Mouse (Mus musculus): ENCODE data around the gene Wdr76. TPM values are rescaled to one million over a fixed set of nuclear protein-coding genes. Genes with fewer than 3 reads are reported as not detected.

Gene Wdr76
- polyA plus RNA-seq, 1 experiment from 2014 or later, result 7.6 TPM

GRCm38 (mm10) chr2:121549630-121550029 lies 43.1 kb downstream of the Wdr76 start:
- ATAC-seq (ENCODE audit: low FRiP score), result no peak
- H3K4me2 ChIP-seq (replicated peaks), result no peak overlapping the region
- no peak overlapping the region for H3K4me3 ChIP-seq
- H3K36me3 ChIP-seq, result peaks cover 62% of the 10 kb centered on the region
- H3K9me3 ChIP-seq (replicated peaks), result no peaks in the 10 kb centered on the region
- H3K9ac ChIP-seq, result no peak overlapping the region
- 92% methylated on average over 6 of the region's 6 CpGs for WGBS
- no peak overlapping the region for H3K27ac ChIP-seq
- H3K4me1 ChIP-seq, result no peaks in the 10 kb centered on the region
- no peaks in the 10 kb centered on the region for H3K27me3 ChIP-seq

GRCm38 (mm10) chr2:121551271-121551670 lies 44.7 kb downstream of the Wdr76 start:
- Histone ChIP-seq H3K9ac (no peak overlapping the region), H3K4me1 (no peaks in the 10 kb centered on the region), H3K9me3 (replicated peaks) (no peaks in the 10 kb centered on the region), H3K4me2 (replicated peaks) (no peak overlapping the region), H3K4me3 (no peak overlapping the region), H3K27me3 (no peaks in the 10 kb centered on the region), H3K36me3 (peaks cover 52% of the 10 kb centered on the region), H3K27ac (no peak overlapping the region)
- 84% methylated on average over 8 of the region's 8 CpGs for WGBS
- ATAC-seq (ENCODE audit: low FRiP score), result no peak

GRCm38 (mm10) chr2:121563117-121563516 lies 56.6 kb downstream of the Wdr76 start:
- Histone ChIP-seq H3K4me2 (replicated peaks) (no peak overlapping the region), H3K36me3 (peaks cover 15% of the 10 kb centered on the region; the same call in 1 of the 2 replicates), H3K27ac (no peak overlapping the region), H3K4me1 (peaks cover 2% of the 10 kb centered on the region; the same call in 1 of the 2 replicates), H3K4me3 (no peak overlapping the region), H3K9me3 (replicated peaks) (no peaks in the 10 kb centered on the region), H3K9ac (no peak overlapping the region), H3K27me3 (no peaks in the 10 kb centered on the region)
- ATAC-seq (ENCODE audit: low FRiP score), result no peak
- 93% methylated on average over 3 of the region's 3 CpGs for WGBS

GRCm38 (mm10) chr2:121565911-121566310 lies 59.4 kb downstream of the Wdr76 start:
- Histone ChIP-seq H3K4me3 (no peak overlapping the region), H3K27me3 (no peaks in the 10 kb centered on the region), H3K4me1 (peaks cover 2% of the 10 kb centered on the region; the same call in 1 of the 2 replicates), H3K36me3 (peaks cover 14% of the 10 kb centered on the region), H3K4me2 (replicated peaks) (no peak overlapping the region), H3K9me3 (replicated peaks) (no peaks in the 10 kb centered on the region), H3K9ac (no peak overlapping the region), H3K27ac (no peak overlapping the region)
- no peak for ATAC-seq (ENCODE audit: low FRiP score)
- WGBS, result 69% methylated on average over 5 of the region's 5 CpGs

- Histone ChIP-seq H3K36me3 (peaks cover 15% of the 10 kb centered on the region), H3K27me3 (no peaks in the 10 kb centered on the region), H3K9me3 (replicated peaks) (no peaks in the 10 kb centered on the region), H3K4me3 (no peak overlapping the region), H3K4me1 (peaks cover 2% of the 10 kb centered on the region; the same call in 1 of the 2 replicates), H3K27ac (no peak overlapping the region), H3K4me2 (replicated peaks) (no peak overlapping the region), H3K9ac (no peak overlapping the region)
- no peak for ATAC-seq (ENCODE audit: low FRiP score)
- WGBS, result 90% methylated on average over 3 of the region's 3 CpGs
Measured at GRCm38 (mm10) chr2:121570049-121570448, 63.5 kb downstream of the Wdr76 start.

GRCm38 (mm10) chr2:121570999-121571655 lies 64.6 kb downstream of the Wdr76 start:
- H3K4me3 ChIP-seq, result no peak overlapping the region
- H3K4me1 ChIP-seq, result peaks cover 8% of the 10 kb centered on the region
- no peak overlapping the region for H3K9ac ChIP-seq
- H3K27ac ChIP-seq, result no peak overlapping the region
- no peak overlapping the region for H3K4me2 ChIP-seq (replicated peaks)
- ATAC-seq (ENCODE audit: low FRiP score), result no peak
- no peaks in the 10 kb centered on the region for H3K27me3 ChIP-seq
- H3K9me3 ChIP-seq (replicated peaks), result no peaks in the 10 kb centered on the region
- WGBS, result 73% methylated on average over 8 of the region's 8 CpGs
- H3K36me3 ChIP-seq, result peaks cover 15% of the 10 kb centered on the region

- Histone ChIP-seq H3K27ac (no peak overlapping the region), H3K4me2 (replicated peaks) (no peak overlapping the region), H3K9ac (no peak overlapping the region), H3K9me3 (replicated peaks) (no peaks in the 10 kb centered on the region), H3K4me1 (peaks cover 7% of the 10 kb centered on the region; the same call in 1 of the 2 replicates), H3K27me3 (no peaks in the 10 kb centered on the region), H3K36me3 (peaks cover 15% of the 10 kb centered on the region), H3K4me3 (no peak overlapping the region)
- 18% methylated on average over 7 of the region's 7 CpGs for WGBS
- ATAC-seq (ENCODE audit: low FRiP score), result peak; percentile 86
Measured at GRCm38 (mm10) chr2:121571780-121572179, 65.3 kb downstream of the Wdr76 start.

GRCm38 (mm10) chr2:121574066-121574630 lies 67.6 kb downstream of the Wdr76 start:
- no peak overlapping the region for H3K9ac ChIP-seq
- ATAC-seq (ENCODE audit: low FRiP score), result no peak
- 82% methylated on average over 9 of the region's 9 CpGs for WGBS
- H3K27me3 ChIP-seq, result no peaks in the 10 kb centered on the region
- H3K27ac ChIP-seq, result no peak overlapping the region
- H3K4me1 ChIP-seq, result peaks cover 7% of the 10 kb centered on the region; the same call in 1 of the 2 replicates
- H3K9me3 ChIP-seq (replicated peaks), result no peaks in the 10 kb centered on the region
- H3K4me3 ChIP-seq, result no peak overlapping the region
- peaks cover 9% of the 10 kb centered on the region for H3K36me3 ChIP-seq
- H3K4me2 ChIP-seq (replicated peaks), result no peak overlapping the region

GRCm38 (mm10) chr2:121575741-121576201 lies 69.2 kb downstream of the Wdr76 start:
- H3K27me3 ChIP-seq, result no peaks in the 10 kb centered on the region
- no peak overlapping the region for H3K4me2 ChIP-seq (replicated peaks)
- 70% methylated on average over 8 of the region's 8 CpGs for WGBS
- no peak overlapping the region for H3K4me3 ChIP-seq
- ATAC-seq (ENCODE audit: low FRiP score), result no peak
- peaks cover 7% of the 10 kb centered on the region; the same call in 1 of the 2 replicates for H3K4me1 ChIP-seq
- no peak overlapping the region for H3K27ac ChIP-seq
- H3K9me3 ChIP-seq (replicated peaks), result no peaks in the 10 kb centered on the region
- no peak overlapping the region; the same call in 1 of the 2 replicates for H3K9ac ChIP-seq
- H3K36me3 ChIP-seq, result peaks cover 9% of the 10 kb centered on the region

- no peaks in the 10 kb centered on the region for H3K36me3 ChIP-seq
- H3K4me1 ChIP-seq, result peaks cover 4% of the 10 kb centered on the region
- no peaks in the 10 kb centered on the region; the same call in 1 of the 2 replicates for H3K27me3 ChIP-seq
- no peak overlapping the region for H3K27ac ChIP-seq
- ATAC-seq (ENCODE audit: low FRiP score), result no peak
- 85% methylated on average over 13 of the region's 13 CpGs for WGBS
- H3K9ac ChIP-seq, result no peak overlapping the region
- H3K4me2 ChIP-seq (replicated peaks), result no peak overlapping the region
- no peaks in the 10 kb centered on the region for H3K9me3 ChIP-seq (replicated peaks)
- no peak overlapping the region for H3K4me3 ChIP-seq
Measured at GRCm38 (mm10) chr2:121582809-121583376, 76.4 kb downstream of the Wdr76 start.

GRCm38 (mm10) chr2:121583468-121584116 lies 77.1 kb downstream of the Wdr76 start:
- Histone ChIP-seq H3K4me2 (replicated peaks) (no peak overlapping the region), H3K9ac (no peak overlapping the region), H3K36me3 (no peaks in the 10 kb centered on the region), H3K4me1 (peaks cover 11% of the 10 kb centered on the region), H3K9me3 (replicated peaks) (no peaks in the 10 kb centered on the region), H3K4me3 (no peak overlapping the region), H3K27ac (no peak overlapping the region), H3K27me3 (no peaks in the 10 kb centered on the region; the same call in 1 of the 2 replicates)
- 0 out of 2 replicates have a peak, but pooled peaks have one; percentile 56 for ATAC-seq (ENCODE audit: low FRiP score)
- 73% methylated on average over 13 of the region's 13 CpGs for WGBS

GRCm38 (mm10) chr2:121584705-121585104 lies 78.2 kb downstream of the Wdr76 start:
- H3K27me3 ChIP-seq, result no peaks in the 10 kb centered on the region; the same call in 1 of the 2 replicates

More at GRCm38 (mm10) chr2:121584705-121585104, 78.2 kb downstream of the Wdr76 start:
- Histone ChIP-seq H3K9ac (no peak overlapping the region), H3K4me2 (replicated peaks) (no peak overlapping the region), H3K4me3 (no peak overlapping the region), H3K27ac (no peak overlapping the region), H3K4me1 (peaks cover 15% of the 10 kb centered on the region), H3K36me3 (no peaks in the 10 kb centered on the region), H3K9me3 (replicated peaks) (no peaks in the 10 kb centered on the region)
- WGBS, result 74% methylated on average over 5 of the region's 5 CpGs
- no peak for ATAC-seq (ENCODE audit: low FRiP score)

All from hindbrain, embryonic 12.5 days (tissue).